Mouse (Mus musculus): Measurements from ENCODE around the gene Ccdc30. TPM values are rescaled to one million over a fixed set of nuclear protein-coding genes. Genes with fewer than 3 reads are reported as not detected.

Ccdc30 gene
- polyA plus RNA-seq (2015; fragmentation: Nextera tagmentation; extraction: Ambion mirVana) = 17.3 and 22.1 TPM in 2 replicates

DNA sequence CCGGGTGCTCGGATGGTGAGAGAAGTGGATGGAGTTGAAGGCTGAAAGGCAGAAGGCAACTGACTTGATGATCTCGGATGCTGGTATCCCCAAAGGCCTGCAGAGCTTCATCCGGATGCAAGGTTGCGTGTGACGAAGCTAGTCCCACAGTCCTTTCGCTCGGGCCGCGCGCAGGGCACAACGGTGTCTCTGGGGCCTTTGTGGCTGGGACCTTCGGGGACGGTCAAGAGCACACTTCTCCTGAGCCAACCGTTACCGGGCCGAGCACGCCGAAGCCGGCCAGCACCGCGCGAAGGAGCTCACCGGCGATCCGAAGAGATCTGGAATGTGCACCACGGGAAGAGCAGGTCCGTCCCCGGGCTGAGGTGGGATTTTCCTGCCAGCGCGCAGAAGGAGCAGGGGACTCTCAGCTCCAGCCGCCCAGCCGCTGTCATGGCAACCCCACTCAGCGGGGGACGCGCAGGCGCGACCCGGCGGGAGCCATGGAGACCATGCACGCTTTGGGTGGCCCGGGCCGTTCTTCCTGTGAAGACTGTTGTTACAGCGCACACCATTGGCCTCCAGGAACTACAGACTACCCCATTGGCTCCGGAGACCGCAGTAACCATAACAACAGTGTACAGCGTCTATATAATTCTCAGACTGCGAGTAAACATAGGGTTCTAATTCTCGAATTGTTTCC lies at the start of gene Ccdc30:
Gene Ccdc30, minus strand, starts transcription at position 450 of the 682 bp plus-strand sequence.
- DNase-seq (ENCODE audit: low spot score) = peak; percentile 91

DNA sequence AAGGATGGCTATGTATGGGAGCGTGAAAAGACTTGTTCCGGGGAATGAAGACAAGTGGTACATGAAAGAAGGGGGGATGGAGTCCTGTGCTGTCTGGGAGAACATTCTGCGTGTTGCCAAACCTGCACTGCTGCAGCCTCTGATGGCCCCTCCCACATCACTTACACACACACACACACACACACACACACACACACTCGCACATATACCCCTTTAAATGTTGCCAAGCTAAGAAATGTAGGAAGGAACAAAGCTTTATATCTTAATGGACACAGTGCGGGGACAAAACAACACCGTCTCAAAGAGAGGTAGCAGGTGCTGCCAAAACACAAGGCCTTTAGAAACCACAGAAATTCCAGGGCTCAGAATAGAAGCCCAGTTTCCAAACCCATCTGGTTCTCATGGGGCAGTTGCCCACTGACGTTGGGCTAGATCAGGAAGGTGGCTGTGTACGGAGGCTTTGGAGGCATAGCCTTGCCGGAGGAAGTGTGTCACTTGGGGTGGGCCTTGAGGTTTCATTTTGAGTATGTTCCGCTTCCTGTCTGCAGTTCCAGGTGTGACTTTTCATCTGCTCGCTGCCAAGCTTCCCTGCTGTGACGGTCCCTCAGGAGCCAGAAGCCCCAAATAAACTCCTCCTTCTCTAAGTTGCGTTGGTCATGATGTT lies 48.6 kb upstream of the Ccdc30 start:
- DNase-seq (ENCODE audit: low spot score) = peak; percentile 76

DNA sequence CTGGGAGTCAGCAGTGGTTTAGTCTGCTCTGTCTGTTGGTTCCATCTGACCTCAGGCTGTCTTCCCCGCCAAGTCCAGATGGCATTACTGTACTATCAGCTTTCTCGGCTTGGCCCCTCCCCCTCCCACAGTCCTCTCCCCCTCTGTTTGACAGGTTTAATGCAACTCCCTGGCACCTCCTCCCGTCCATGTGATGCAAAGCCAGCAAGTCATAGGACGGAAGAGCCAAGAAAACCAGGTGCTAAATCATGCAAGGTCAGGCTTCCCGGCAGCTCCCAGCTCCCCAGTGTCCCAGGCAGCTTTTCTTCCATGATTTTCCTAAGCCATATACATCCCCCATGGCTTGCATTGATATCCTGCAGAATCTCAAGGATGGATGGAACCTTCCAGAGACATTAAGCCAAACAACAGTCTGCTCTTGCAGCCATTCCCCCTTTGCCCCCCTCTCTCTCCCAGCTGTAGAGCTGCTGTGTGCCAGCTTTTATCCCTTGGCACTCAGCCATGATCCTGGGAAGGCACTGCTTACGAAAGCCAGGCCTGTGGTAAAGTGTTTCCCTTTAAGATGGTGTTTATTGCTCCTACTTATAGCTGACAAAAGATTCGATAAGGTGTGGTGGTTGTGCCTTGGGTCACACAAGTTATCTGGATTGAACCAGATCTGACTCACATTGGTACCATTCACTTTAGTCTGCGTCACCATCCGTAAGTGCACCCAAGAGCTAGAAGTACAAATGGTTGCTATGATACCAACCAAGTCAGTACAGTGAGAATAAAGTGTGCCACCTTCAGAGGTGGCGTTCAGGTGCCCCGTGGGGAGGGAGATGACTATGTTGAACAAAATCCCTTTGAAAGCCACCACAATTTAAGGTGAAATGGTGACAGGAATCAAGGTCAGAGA lies 47.8 kb upstream of the Ccdc30 start:
- DNase-seq (ENCODE audit: low spot score) = no peak

DNA sequence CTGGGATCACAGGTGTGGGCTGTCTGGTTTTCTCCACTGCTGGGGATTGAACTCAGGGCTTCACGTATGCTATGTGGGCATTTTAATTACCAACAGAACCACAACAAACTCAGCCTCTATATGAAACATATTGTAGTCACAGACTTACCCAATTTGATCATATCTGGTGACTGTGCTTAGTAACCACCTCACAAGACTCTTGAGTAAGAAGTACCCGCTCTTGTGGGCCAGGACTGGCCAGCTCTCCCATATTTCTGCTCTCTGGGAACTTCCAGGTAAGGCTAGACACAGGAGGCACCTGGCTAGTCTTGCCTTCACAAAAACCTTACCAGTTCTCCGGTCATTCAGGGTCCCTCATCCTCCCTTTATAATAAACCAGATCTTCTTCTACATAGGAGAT lies 47.1 kb upstream of the Ccdc30 start:
- DNase-seq (ENCODE audit: low spot score) = no peak

DNA sequence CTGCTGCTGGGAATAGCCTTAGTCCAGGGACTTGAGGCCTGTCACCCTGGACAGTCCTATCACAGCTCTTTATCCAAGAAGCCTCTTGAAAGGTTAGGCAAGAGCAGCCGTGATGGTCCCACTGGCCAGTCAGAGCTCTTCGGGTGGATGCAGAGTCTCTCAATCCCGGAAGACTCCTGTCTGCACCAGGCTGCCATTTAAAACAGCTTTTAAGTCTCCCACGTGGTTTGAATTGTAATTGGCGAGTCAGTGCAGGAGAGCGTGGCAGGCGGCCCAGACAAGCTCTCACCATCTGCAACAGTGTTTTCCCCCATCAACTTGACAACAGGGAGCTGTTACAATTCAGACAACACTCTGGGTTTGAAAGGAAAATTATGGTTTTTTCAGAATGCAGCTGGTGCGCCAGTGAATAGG lies 45.4 kb upstream of the Ccdc30 start:
- DNase-seq (ENCODE audit: low spot score) = no peak

DNA sequence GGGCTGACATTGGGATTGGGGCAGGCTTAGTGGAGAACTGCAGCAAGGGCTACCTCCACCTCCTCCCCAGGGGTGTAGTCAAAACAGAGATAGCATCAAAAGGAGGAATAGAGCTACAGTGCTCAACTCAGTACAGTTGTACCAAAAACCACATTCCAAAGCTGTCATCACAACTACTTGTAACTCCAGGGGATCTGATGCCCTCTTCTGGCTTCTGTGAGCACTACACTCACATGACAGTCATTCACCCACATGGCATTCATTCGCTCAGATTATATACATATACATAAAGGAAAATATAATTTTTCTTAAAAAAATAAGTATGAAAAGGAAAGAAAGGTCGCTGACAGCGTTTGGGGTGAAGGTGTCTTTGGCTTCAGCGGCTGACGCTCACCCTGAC lies 45.0 kb upstream of the Ccdc30 start:
- peak; percentile 51 for DNase-seq (ENCODE audit: low spot score)

DNA sequence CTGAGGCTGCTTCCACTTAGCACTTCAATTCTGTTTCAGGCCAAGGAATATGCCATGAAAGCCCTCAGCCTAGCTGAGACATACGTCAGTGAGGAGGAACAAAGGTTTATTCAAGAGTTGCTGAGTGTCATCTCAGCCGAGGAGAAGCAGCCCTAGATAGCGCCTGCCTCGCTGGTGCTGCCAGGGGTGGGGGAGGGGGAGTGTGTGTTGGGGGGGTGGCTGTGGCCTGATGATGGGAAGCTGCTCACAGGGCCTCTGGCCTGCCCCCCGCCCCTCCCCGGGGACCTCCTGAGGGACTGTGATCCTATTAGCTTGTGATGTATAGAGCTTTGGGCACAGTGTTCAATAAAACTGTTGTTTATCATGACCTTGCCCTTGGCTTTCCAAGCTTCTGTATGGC lies 38.2 kb upstream of the Ccdc30 start:
- no peak for DNase-seq (ENCODE audit: low spot score)

DNA sequence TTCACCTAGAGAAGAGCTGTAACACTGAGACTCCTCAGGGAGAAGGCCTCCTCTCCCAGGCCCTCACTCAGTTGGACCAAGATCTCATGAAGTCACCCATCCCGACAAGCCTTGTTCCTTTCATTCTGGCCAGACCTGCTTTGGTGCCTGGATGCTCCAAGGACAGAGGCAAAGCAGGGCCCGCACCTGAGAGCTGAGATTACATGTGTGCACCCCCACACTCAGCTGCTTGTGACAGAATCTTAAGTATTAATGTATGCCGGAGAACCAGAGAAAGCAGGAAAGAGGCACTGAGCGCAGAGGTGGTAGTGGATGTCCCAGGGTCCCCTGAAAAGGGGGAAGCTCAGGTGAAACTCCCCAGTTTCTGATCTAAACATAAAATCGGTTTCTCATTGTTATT lies 37.8 kb upstream of the Ccdc30 start:
- DNase-seq (ENCODE audit: low spot score) = no peak

DNA sequence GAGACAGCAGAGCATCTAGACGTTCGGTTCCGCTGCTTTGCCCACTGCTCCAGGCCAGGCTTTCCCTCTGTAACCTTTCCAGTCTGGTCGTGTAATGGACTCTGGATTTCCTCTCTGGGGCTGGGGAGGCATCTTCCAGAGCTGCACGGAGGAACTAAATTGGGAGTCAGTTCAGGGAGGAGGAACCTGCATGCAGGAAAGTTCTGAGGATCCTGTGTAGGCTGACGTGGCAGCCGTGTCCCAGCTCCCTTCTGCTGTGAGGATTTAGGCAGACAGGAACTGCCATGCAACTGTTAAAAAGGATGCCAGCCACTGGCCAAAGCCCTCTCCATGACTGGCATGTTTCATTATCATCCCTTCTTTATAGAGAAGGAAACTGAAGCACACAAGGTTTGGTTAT lies 35.1 kb upstream of the Ccdc30 start:
- no peak for DNase-seq (ENCODE audit: low spot score)

DNA sequence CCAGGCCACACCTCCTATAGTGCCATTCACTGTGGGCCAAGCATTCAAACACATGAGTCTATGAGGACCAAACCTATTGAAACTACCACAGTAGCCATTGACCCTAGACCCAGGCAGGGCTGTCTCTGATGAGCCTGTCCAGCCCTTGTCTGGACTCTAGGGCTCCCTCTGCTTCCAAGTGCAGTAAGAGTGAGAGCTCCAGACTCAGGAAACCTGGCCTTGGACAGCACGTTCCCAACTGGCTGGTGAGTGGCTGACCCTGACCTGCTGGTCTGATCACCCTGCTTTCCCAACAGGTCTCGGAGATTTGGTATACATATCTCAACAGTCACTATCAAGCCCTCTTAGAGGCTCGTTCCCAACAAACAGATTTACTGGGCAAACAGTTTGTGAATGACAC lies 32.5 kb upstream of the Ccdc30 start:
- no peak for DNase-seq (ENCODE audit: low spot score)

DNA sequence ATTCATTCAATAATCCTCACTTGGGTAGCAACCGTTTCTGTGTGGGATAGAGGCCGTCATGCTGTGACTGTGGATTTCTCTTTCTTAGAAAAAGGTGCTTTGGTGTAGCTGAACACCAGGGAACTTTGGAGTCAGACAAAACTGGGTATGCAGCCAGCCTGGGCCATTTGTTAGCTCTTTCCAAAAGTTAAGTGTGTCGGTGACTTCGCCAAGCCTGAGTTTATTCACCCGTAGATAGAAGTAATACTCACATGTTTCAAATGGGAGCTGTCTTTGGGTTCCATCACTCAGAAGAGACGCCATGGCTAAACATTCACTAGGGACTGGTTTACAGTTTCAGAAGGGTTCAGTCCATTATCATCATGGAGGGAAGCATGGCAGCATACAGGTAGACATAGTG lies 31.9 kb upstream of the Ccdc30 start:
- no peak for DNase-seq (ENCODE audit: low spot score)

DNA sequence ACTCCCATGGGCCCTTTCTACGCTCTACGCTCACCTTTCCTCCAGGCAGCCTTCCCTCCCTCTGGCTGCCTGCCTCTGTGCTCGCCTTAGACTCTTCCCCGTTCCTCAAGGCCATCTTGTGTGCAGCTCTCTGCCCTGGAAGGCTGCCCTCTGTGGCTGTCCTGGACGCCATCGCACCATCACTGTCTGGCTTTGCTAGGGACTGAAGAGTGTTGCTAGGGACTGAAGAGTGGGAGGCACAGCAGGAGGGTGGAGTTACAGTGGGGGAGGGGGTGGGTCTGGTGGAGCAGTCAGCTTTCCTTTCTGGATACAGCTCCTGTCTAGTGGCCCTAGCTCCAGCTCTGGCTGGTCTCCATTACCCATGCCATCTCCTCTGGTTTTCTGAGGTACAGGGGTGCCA lies 27.2 kb upstream of the Ccdc30 start:
- DNase-seq (ENCODE audit: low spot score) = no peak

DNA sequence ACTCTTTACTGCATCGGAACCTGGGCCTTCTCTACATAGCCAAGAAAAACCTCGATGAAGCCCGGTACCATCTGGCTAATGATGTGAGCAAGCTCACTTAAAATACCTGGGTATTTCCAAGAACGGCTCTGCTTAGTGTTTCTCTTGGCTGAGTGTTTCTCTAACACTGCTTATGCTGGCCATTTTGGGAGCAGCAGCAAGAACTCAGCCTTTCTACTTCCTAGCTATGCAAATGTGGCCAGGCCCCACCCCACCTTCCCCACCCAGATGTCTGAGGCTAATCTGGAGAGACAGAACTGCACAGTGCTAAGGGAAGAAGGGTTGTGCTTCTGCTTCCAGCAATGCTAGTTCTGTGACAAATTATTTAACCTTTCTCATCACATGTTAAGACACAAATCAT lies 26.5 kb upstream of the Ccdc30 start:
- no peak for DNase-seq (ENCODE audit: low spot score)

DNA sequence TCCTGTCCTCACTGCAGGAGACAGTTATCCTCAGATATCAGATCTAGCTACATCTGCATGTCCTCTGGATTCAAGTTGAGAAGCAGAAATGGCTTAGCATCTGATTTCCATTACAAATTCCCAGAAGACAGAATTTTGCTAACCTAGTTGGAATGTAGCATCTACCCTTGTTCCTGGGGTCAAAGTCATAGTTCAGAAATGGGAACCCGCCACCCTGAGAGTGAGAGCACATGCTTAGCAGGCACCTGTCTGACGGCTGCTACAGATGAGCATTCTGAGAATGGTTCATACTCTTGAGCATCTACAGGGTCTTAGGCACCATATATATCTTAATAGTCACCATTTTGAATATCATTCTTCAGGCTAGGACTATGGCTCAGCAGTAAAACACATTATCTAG lies 22.6 kb upstream of the Ccdc30 start:
- DNase-seq (ENCODE audit: low spot score) = no peak

DNA sequence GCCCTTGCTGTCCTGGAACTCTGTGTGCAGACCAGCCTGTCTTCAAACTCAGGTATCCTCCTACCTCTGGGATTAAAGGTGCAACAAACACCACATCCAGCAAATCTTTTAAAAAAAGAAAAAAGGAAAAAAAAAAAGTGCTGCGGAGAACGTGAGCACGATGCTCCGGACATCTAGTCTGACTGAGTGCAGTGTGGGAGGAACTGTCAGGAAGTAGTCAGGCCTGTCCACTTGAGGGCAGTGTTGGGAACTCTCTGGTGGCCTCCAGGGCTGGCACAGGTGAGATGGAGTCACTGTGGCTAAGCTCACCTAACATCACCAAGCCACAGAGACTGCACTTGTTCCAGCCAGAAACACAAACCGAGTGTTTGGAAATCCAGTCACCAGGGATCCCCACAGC lies 15.4 kb upstream of the Ccdc30 start:
- peak; percentile 28 for DNase-seq (ENCODE audit: low spot score)

DNA sequence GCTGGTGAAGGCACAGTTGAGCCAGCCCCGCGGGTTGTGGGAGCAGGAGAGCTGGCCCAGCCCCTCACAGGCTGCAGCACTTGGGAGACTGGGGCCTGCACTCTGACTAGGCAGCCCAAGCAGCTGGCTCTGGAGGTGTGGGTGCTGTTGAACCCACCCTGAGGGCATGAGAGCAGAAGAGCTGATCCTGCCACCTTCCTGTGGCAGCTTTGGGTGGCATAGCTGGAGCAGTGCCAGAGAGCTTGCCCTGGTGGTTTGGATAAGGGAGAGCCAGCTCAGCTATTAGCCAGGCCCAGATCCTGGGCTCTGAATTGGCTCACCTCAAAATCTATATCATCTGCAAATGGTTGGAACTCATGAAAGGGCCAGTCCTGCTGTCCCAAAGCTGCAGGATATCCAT lies 12.4 kb upstream of the Ccdc30 start:
- no peak for DNase-seq (ENCODE audit: low spot score)

DNA sequence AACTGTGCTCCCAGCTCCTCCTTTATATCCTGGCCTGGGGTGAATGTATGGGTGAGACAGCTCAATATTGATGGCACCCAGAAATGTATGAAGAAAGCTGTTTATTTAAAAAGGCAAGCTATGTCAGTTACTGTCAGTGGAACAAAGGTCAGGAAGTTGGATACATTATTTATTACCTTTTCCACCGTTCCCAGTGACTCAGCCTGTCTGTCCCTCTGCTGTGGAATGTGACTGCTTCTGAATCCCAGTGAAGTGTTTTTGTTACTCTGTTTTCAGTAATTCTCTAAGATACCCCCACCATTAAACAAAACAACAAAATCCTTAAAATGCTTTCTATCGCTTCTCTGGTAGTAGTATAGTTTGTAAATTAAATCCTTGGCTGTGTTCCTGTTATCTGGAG lies 10.3 kb upstream of the Ccdc30 start:
- DNase-seq (ENCODE audit: low spot score) = no peak

DNA sequence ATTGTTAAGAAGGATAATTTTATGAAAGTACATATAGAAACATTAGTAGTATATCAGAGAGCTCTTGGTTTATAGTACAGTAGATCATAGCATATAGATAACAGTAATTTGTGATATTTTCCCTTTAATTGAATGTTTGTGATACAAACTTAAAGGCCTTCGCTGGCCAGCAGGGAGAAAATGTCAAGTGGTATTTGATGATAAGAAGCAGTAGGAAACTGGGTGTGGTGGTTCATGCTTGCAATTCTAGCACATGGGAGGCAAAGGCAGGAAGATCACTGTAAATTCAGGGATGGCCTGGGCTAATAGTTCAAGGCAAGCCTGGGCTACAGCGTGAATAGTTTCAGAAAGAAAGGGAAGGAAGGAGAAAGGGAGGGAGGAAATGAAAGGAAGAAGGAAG lies 9.8 kb upstream of the Ccdc30 start:
- no peak for DNase-seq (ENCODE audit: low spot score)

DNA sequence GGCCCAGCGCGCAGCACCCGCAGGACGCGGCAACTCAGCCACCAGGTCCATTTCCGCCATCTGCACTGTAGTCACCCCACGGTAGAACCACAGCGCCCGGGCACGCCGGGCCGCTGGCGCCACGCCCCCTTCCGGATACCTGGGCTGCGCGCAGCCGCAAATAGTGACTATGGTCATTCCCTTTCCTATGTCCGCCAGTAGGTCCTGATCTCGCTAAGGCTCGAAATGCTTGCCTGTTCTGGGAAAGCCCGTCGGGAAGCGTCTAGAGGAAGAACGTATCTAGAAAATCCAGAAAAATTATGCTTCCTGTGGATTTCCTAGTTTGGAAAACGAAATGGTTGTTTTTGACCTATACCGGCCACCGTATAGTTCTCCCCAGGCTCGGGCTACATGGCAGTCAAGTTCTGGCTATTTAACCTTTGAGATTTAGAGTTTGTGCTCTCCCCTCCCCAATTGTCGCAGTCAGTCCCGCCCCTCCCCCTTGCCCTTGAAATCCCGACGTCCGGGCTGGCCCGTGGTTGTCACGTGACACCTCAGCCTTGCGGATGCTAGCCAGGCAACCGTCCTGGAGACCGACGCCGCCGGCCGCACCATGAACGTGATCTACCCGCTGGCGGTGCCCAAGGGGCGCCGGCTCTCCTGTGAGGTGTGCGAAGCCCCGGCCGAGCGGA lies 7.1 kb upstream of the Ccdc30 start, which contains the start of the genes Ppcs and Zmynd12:
Gene Ppcs, minus strand, starts transcription at position 127 of the 671 bp plus-strand sequence.
Gene Zmynd12, plus strand, starts transcription at position 521 of the 671 bp plus-strand sequence.
- peak; percentile 88 for DNase-seq (ENCODE audit: low spot score)

DNA sequence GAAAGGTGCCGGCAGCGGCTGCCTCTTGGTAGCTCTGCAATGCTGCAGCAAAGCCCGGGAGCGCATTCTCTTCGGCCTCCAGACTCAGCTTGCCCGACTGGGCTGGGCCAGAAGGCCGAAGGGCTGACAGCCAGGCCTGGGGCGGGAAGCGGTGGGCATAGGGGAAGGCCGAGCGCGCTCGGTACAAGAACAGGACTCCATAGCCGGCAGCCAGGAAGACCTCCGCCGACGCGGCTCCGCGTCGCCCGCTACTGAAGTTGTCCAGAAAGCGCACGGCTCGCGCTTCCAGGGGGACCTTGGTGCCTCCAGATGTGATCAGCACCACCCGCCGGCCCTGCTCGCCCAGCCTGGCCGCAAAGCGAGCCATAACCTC lies 6.6 kb upstream of the Ccdc30 start:
- DNase-seq (ENCODE audit: low spot score) = no peak

DNA sequence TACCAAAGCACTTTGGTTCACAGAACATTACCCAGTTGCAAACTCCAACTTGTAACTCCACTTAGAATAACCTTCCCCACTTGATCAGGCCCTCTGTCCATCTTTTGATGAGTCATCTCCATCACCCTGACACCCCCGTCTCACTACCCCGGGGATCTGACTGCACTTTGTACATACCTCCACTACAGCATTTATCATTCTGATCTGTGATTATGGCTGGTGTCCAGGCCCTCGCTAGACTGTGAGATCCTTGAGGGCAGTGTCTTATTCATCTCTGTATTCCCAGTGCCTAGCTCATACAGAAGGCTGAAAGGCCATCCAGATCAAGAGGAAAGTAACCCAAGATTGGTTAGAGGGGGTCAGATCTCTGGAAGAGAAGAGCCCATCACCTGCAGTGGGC lies 5.9 kb upstream of the Ccdc30 start:
- no peak for DNase-seq (ENCODE audit: low spot score)

DNA sequence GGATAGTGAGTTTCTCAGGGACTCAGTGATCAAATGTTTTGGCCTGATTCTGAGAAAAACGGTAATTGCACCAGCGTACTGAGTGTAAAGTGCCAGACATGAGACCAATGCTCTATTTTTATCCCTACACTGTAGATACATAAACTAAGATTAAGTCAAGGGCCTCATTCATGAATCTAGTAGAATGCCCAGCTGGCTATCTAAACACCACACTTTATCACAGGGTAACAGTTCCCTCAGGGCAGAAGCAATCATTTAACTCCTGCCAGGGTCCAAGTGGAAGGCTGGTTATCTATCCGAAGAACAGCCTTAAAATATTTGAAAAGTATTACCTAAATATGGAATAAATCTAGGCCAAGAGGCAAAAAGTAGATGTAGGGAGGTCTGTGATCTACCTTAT lies 2.6 kb upstream of the Ccdc30 start:
- DNase-seq (ENCODE audit: low spot score) = no peak
